In genomic region chrX:142747428-142747827, GRCm38 (mm10) we compare ENCODE assay signal across 18 mouse cellular contexts.
DNase-seq lines count a peak whose midpoint lies in the region; ATAC-seq and TF ChIP-seq lines count a peak whose summit lies in the region.
"Had no signal": no experiment of that assay in that cellular context is flagged by ENCODE, and none has a peak within 500 bp of the region (broad histone marks: within the 10 kb centered on the region; RNA-seq: fewer than 3 reads in every experiment).

No protein-coding gene starts in this region.

- no peak overlapping the region for H3K27ac ChIP-seq in layer of hippocampus, adult 2 months
- no peak overlapping the region for H3K27ac ChIP-seq in CH12.LX (ENCODE audit: insufficient read depth, low read depth)
- H3K27ac ChIP-seq in forebrain, embryonic 16.5 days (ENCODE audit: low read length), result no peak overlapping the region
- H3K27ac ChIP-seq: forebrain, embryonic 15.5 days; hindbrain, embryonic 14.5 days; limb, embryonic 12.5 days; liver, embryonic 15.5 days had no signal

- no peaks in the 10 kb centered on the region for H3K79me2 ChIP-seq in CH12.LX (replicated peaks; ENCODE audit: control insufficient read depth, extremely low read depth, insufficient read depth, poor library complexity, severe bottlenecking)

- no peak for TF ChIP-seq POLR2A in CH12.LX (IDR thresholded peaks at IDR 0.05; ENCODE audit: low read depth, low read length)

- no peak for ATAC-seq in forebrain, embryonic 16.5 days
- ATAC-seq: forebrain, embryonic 15.5 days; midbrain, embryonic 16.5 days had no signal

- H3K36me3 ChIP-seq in CH12.LX (replicated peaks in 1 of 2; ENCODE audit: control insufficient read depth in 1 of 2, insufficient read depth in 1 of 2, low read length in 1 of 2), result peaks cover 0 to 8% of the 10 kb centered on the region in 2 experiments
- H3K36me3 ChIP-seq in splenic B cell, adult 2 months (ENCODE audit: control insufficient read depth, insufficient read depth, low read length, poor library complexity, severe bottlenecking), result no peaks in the 10 kb centered on the region
- H3K36me3 ChIP-seq in forebrain, embryonic 16.5 days (ENCODE audit: control insufficient read depth, insufficient read depth), result no peaks in the 10 kb centered on the region
- H3K36me3 ChIP-seq: forebrain, embryonic 15.5 days; liver, embryonic 15.5 days had no signal

- in situ Hi-C loops in CH12.LX (cut with MboI; ENCODE audit: low pct_ligation_motif_present, low pct_unique_long_range_greater_than_20kb, low sequenced_read_pairs), result no loop called here

- H3K9ac ChIP-seq in CH12.LX (ENCODE audit: insufficient read depth, low read depth), result no peak overlapping the region
- H3K9ac ChIP-seq in forebrain, embryonic 16.5 days (replicated peaks; ENCODE audit: low read depth, low read length), result no peak overlapping the region
- H3K9ac ChIP-seq: forebrain, embryonic 15.5 days; hindbrain, embryonic 14.5 days; limb, embryonic 12.5 days; liver, embryonic 15.5 days had no signal

- dilution Hi-C loops in CH12.LX (cut with MboI; ENCODE audit: extremely low pct_ligation_motif_present, extremely low pct_unique_long_range_greater_than_20kb, low sequenced_read_pairs), result no loop called here

- no peak overlapping the region for H3K4me2 ChIP-seq in CH12.LX (ENCODE audit: insufficient read depth, low read depth, poor library complexity, severe bottlenecking)
- H3K4me2 ChIP-seq in forebrain, embryonic 16.5 days (ENCODE audit: low read length), result no peak overlapping the region
- H3K4me2 ChIP-seq: forebrain, embryonic 15.5 days; heart, embryonic 11.5 days; hindbrain, embryonic 14.5 days; limb, embryonic 12.5 days; liver, embryonic 15.5 days had no signal

- no peak overlapping the region for H3K4me3 ChIP-seq in layer of hippocampus, adult 2 months
- no peak overlapping the region for H3K4me3 ChIP-seq in CH12.LX (replicated peaks in 1 of 3; ENCODE audit: low read depth in 2 of 3, low read length in 2 of 3, poor library complexity in 1 of 3)
- H3K4me3 ChIP-seq in forebrain, embryonic 16.5 days (replicated peaks; ENCODE audit: low read length), result no peak overlapping the region
- H3K4me3 ChIP-seq: forebrain, embryonic 15.5 days; limb, embryonic 12.5 days; liver, embryonic 15.5 days had no signal

- no peaks in the 10 kb centered on the region for H3K4me1 ChIP-seq in CH12.LX (ENCODE audit: control insufficient read depth in 1 of 2, insufficient read depth in 2 of 2)
- no peaks in the 10 kb centered on the region; the same call in 1 of the 2 replicates for H3K4me1 ChIP-seq in forebrain, embryonic 16.5 days (replicated peaks; ENCODE audit: control insufficient read depth, insufficient read depth, low read length)
- H3K4me1 ChIP-seq: forebrain, embryonic 15.5 days; limb, embryonic 12.5 days; liver, embryonic 15.5 days had no signal

- H3K9me3 ChIP-seq in CH12.LX (replicated peaks; ENCODE audit: low read length), result no peaks in the 10 kb centered on the region
- no peaks in the 10 kb centered on the region; the same call in 1 of the 2 replicates for H3K9me3 ChIP-seq in forebrain, embryonic 16.5 days (ENCODE audit: control insufficient read depth, low read length)
- H3K9me3 ChIP-seq: forebrain, embryonic 15.5 days; liver, embryonic 15.5 days had no signal

- no peaks in the 10 kb centered on the region for H3K27me3 ChIP-seq in CH12.LX (replicated peaks)
- H3K27me3 ChIP-seq in splenic B cell, adult 2 months (ENCODE audit: control insufficient read depth, insufficient read depth, low read length, poor library complexity, severe bottlenecking), result no peaks in the 10 kb centered on the region
- H3K27me3 ChIP-seq in forebrain, embryonic 16.5 days (replicated peaks; ENCODE audit: control insufficient read depth, insufficient read depth, low read length), result no peaks in the 10 kb centered on the region; the same call in 1 of the 2 replicates
- H3K27me3 ChIP-seq: forebrain, embryonic 15.5 days; liver, embryonic 15.5 days had no signal

- peak; percentile 44 for TF ChIP-seq CTCF in layer of hippocampus, adult 2 months (conservative IDR thresholded peaks at IDR 0.05)
- TF ChIP-seq CTCF in CH12.LX (conservative IDR thresholded peaks at IDR 0.05 in 1 of 2, IDR thresholded peaks at IDR 0.05 in 1 of 2; ENCODE audit: low read depth in 2 of 2, low read length in 2 of 2), result peak in 1 of 2 experiments; percentile 22; a peak in 1 of 4 replicates

- DNase-seq in layer of hippocampus, adult 2 months (ENCODE audit: low spot score in 2 of 2), result no peak
- no peak for DNase-seq in layer of hippocampus, adult 9-10 months (ENCODE audit: low spot score)
- DNase-seq in CH12.LX (ENCODE audit: extremely low read depth) (no peak), NIH3T3 (ENCODE audit: low read depth) (peak; percentile 11)
- DNase-seq in splenic B cell, adult 2 months (ENCODE audit: low read depth, low spot score), result peak; percentile 6
- DNase-seq in urinary bladder, adult 18-20 months (ENCODE audit: low spot score in 2 of 2), result no peak
- DNase-seq: adrenal gland, postnatal 14 days; cerebellum, postnatal 14 days; kidney, postnatal 4 days; retina, postnatal 1 day; thymus, postnatal 4 days had no signal

- TF ChIP-seq RAD21 in CH12.LX (IDR thresholded peaks at IDR 0.05; ENCODE audit: low read depth, low read length), result peak; percentile 20

- TF ChIP-seq EP300 in CH12.LX (IDR thresholded peaks at IDR 0.05; ENCODE audit: low read length), result no peak

TF ChIP-seq in CH12.LX, 34 proteins besides CTCF, POLR2A, EP300 and RAD21:
- TF ChIP-seq POLR2AphosphoS2 (IDR thresholded peaks at IDR 0.05; ENCODE audit: low read depth, low read length) (no peak), MEF2A (IDR thresholded peaks at IDR 0.05; ENCODE audit: borderline replicate concordance, low read depth, low read length) (no peak), IRF4 (IDR thresholded peaks at IDR 0.05; ENCODE audit: low read depth, low read length) (no peak), JUN (IDR thresholded peaks at IDR 0.05; ENCODE audit: insufficient read depth, low read depth, low read length) (no peak), TBP (conservative IDR thresholded peaks at IDR 0.05; ENCODE audit: low read depth, low read length) (no peak), HCFC1 (IDR thresholded peaks at IDR 0.05; ENCODE audit: low read depth, low read length) (no peak), SMC3 (IDR thresholded peaks at IDR 0.05; ENCODE audit: low read depth, low read length) (no peak), ZC3H11A (IDR thresholded peaks at IDR 0.05; ENCODE audit: low read depth, low read length) (no peak), MYC (IDR thresholded peaks at IDR 0.05; ENCODE audit: low read depth, low read length) (no peak), ZMIZ1 (IDR thresholded peaks at IDR 0.05; ENCODE audit: low read depth, low read length) (no peak), UBTF (IDR thresholded peaks at IDR 0.05; ENCODE audit: low read depth, low read length) (no peak), BHLHE40 (IDR thresholded peaks at IDR 0.05; ENCODE audit: low read depth, low read length) (no peak)

Comparison
In these comparisons a context has a peak if more than half of its experiments do, and no peak if none do; other contexts are left out.
1. DNase-seq: peak in NIH3T3 (single experiment) and splenic B cell, adult 2 months (single experiment); none in layer of hippocampus, adult 2 months (0 of 2), layer of hippocampus, adult 9-10 months (single experiment), CH12.LX (single experiment) and urinary bladder, adult 18-20 months (0 of 2).